Mouse (Mus musculus) left cerebral cortex, adult 8-10 months (tissue): Measurements from ENCODE around the gene Cd300ld2. TPM values are rescaled to one million over a fixed set of nuclear protein-coding genes. Genes with fewer than 3 reads are reported as not detected.
A peak's percentile ranks its signal among the peaks of the same experiment; 100 is the strongest.
"Not testable (repeated sequence)": the region's sequence is repeated elsewhere in the genome, so short reads cannot be mapped to it uniquely, and the experiment has no call there.

Experiments used
- DNase-seq, 2 experiments: peaks; one replicate each; pipeline ENCODE4 v3.0.0; 2022; ENCODE audit warnings: low spot score in 2 of 2
- total RNA-seq, 4 experiments: library from RNA; stranded (reverse); gene quantifications; 2 replicates each; pipeline ENCODE4 v1.2.4; 2022

Gene Cd300ld2
- total RNA-seq, result not detected

DNA sequence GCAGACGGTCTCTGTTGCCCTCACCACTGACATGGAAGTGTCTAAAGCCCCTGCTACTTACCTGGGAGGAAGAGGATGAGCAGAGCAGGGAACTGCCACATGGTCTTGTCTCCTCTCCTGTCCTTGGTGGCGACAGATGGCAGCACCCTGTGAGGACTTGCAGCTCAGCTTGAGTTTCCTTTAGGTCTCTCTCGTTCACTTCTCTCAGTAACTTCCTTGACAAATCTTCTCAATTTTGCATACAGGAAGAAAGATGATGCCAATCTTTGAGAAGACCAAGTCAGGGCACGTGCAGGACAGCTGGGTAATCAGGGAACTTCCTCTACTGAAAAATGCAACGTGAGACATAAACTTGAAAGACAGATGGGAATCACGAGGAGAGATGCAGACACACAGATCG lies at the start of gene Cd300ld2:
TSS of gene Cd300ld2 (minus strand) at position 101 of the 400 bp plus-strand sequence.
- DNase-seq, result not testable (repeated sequence)

DNA sequence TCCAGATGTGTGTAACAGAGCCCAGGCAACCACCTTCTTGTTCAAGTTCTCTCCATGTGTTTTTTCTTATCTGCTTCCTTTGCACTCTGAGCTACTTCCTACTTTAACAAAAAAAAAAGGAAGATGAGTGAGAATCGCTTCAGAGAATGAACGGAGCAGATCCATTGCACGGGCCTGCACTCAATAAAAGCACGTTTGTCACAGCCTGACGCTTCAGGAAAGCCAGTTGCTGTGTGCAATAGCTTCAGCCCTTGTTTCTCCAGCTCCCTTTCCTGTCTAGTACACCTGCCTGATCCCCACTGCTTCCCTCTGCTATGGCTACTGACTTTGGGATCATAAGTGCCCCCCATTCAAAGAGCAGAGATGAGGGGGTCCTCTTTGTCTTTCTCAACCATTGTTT lies 46.1 kb upstream of the Cd300ld2 start, which contains the start of gene Cd300e:
TSS of gene Cd300e (minus strand) at position 101 of the 400 bp plus-strand sequence.
- DNase-seq, result no peak

DNA sequence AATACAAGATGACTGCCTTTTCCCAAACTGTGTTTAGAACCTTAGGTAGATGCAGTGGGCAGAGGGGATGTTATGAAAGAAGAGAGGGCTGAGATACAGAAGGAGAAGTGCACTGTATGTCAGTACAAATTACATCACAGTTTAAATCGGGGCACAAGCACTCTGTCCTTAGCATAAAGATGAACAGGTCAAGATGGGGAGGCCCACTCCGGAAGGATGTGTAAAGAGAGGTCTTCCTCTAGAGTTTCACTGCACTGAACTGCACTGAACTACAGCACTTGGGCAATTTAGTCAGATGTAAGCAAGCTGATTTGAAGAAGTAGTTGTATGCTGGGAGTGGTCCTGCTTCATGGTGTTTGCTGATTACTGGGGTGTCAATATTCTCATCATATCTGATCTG lies 43.8 kb upstream of the Cd300ld2 start:
- DNase-seq, result no peak

DNA sequence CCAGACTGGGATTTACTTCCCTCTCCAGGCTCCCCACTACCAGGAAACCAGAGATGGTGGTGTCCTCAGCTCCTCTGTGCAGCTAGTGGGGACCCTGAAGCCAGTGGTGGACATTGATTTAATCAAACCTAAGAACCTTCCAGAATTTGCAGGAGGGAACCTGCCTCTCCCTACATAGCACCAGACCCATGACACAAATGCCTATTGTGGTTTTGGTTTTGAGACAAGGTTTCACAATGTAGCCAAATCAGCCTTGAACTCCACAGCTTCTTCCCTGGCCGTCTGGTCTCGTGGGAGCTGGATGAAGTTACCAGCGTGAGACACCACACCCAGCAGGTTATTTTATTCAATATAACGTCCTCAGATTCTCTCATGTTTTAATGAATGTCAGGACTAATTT lies 42.7 kb upstream of the Cd300ld2 start:
- DNase-seq, result no peak

DNA sequence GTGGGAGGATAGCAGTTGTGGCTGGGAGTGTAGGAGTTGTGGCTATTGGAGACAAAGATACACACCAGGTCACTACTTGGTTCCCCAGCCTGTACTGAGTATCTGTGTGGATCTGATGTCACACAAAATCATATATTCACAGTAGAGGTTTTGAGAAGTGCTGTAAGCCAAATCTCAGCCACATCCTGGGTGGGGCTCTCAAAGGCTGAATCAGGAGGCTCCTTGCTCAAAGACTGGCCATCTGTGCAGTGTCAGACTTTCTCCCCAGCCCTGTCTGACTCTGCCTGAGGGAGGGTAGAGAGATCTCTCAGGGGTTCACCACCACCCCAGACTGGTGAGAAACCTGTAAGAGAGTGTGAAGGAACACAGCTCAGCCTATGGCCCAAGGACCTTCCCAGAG lies 38.5 kb upstream of the Cd300ld2 start:
- DNase-seq, result no peak

DNA sequence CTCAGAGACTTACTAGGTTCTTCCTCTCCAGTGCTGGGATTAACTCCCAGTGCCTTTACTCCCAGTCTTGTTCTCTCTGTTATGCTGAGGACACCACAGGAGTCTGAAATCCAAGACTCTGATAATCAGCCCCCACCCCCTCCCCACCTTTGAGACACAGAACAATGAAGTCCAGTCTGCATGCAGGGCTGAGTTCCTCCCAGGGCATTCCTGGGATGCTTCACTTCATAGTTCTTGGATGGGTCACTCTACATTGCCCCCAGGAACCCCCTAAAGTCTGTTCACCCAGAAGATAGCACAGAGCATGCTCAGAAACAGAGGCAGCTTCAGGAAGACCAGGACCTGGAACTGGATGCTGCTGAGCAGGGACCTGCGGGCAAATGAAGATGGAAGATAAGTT lies 37.0 kb upstream of the Cd300ld2 start:
- DNase-seq, result no peak

DNA sequence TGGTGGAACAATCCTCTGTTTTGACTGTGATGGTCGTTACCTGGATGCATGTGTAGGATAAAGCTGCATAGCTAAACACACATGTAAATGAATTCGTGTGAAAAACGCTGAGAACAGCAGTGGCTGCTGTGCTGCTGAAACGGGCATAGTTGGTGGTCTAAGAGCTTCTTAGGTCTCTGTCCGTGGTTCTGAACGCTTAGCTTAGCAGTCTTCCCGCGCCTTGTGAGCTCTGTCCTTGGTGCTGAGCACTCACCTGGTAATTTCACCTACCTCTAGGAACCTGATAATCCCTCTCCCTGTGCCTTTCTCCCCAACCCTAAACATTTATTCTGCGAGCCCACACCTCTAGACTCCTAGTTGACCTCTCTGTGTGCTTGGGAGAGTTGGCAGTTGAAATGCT lies 36.2 kb upstream of the Cd300ld2 start:
- no peak for DNase-seq

DNA sequence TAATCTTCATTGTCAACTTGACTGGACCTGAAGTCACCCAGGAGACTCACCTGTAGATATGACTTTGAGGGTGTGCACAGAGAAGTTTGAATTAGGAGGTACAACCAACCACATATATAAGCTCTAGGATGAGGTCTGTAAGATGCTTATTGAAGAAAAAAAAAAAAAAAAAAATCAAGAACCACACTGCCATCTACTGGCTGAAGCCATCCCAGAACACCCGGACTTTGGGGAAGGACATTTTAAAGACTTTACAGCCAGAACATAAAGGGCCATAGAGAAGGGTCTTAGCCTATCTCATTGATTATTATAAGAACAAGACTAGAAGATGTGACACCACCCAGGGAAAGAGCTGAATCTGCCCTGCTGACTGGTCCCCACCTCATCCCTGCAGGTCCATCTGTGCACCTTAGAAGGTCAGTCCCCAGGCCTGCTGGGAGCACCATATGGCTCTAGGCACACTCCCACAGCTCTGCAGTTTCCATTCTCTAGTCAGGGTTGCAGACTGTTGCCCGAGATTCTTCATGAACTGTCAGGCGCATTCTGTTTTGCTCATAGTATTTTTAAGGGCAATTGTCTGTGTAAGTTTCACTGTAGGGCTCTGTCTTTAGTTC lies 33.4 kb upstream of the Cd300ld2 start:
- no peak for DNase-seq

DNA sequence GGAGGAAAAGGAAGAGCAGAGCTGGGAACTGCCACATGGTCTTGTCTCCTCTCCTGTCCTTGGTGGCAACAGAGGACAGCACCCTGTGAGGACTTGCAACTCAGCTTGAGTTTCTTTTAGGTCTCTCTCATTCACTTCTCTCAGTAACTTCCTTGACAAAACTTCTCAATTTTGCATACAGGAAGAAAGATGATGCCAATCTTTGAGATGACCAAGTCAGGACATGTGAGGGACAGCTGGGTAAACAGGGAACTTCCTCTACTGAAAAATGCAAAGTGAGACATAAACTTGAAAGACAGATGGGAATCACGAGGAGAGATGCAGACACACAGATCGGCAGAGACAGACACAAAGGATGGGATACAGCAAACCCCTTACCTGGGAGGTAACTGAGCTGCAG lies 32.3 kb upstream of the Cd300ld2 start, which contains the start of gene Cd300ld3:
TSS of gene Cd300ld3 (minus strand) at position 151 of the 400 bp plus-strand sequence.
- no peak for DNase-seq

DNA sequence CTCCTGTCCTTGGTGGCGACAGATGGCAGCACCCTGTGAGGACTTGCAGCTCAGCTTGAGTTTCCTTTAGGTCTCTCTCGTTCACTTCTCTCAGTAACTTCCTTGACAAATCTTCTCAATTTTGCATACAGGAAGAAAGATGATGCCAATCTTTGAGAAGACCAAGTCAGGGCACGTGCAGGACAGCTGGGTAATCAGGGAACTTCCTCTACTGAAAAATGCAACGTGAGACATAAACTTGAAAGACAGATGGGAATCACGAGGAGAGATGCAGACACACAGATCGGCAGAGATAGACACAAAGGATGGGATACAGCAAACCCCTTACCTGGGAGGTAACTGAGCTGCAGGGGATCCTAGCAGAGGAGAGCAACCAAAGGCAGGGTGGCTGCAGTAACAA lies 21.7 kb upstream of the Cd300ld2 start, which contains the start of gene Cd300ld5:
TSS of gene Cd300ld5 (minus strand) at position 101 of the 400 bp plus-strand sequence.
- DNase-seq, result not testable (repeated sequence)

DNA sequence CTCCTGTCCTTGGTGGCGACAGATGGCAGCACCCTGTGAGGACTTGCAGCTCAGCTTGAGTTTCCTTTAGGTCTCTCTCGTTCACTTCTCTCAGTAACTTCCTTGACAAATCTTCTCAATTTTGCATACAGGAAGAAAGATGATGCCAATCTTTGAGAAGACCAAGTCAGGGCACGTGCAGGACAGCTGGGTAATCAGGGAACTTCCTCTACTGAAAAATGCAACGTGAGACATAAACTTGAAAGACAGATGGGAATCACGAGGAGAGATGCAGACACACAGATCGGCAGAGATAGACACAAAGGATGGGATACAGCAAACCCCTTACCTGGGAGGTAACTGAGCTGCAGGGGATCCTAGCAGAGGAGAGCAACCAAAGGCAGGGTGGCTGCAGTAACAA lies 10.9 kb upstream of the Cd300ld2 start, which contains the start of gene Cd300ld4:
TSS of gene Cd300ld4 (minus strand) at position 101 of the 400 bp plus-strand sequence.
- not testable (repeated sequence) for DNase-seq

DNA sequence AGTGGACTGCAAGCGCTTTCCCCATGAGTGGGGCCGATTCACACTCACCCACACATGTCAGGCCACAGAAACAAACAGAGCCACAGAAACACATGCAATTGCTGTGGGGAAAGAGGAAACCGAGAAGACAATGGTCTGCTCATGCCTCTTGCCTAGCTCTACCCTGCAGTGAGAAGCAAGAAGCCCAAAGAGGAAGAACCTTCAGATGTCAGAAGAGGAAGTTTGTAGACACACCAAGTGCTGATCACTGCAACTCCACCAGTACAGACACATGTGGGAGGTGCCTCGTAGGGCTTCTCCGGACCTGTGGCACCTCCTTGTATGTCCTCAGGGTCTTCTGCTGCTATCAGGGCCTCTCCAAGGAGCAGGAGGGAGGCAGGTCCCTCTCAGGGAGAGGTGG lies 11.9 kb downstream of the Cd300ld2 start:
- DNase-seq, result no peak

DNA sequence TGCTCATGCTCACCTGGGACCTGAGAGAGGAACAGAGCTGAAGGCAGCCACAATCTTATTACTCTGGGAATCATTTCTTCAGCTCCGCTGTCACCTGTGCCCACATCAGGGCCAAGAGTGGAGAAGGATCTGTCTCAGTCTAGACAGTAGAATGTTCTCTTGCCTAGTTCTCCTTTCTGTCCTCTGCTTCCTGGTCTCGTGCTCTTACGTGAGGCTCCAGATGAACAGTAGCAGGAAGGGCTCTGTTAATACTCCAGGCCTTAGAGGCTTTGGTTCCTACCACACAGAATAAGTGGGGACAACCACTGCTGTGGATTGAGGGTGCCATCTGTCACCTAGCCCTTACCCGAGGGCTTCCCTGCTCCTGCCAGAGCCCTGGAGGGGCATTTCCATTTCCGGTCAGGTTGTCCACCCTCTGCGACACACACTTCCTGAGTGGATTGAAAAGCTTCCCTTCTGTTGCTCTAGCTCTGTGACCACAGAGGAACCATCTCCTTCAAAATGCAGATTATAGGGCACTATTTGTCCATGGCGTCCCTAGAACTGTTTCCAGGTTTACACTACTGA lies 14.4 kb downstream of the Cd300ld2 start, which contains the start of gene Cd300c2:
TSS of gene Cd300c2 (minus strand) at position 407 of the 567 bp plus-strand sequence.
- no peak for DNase-seq

DNA sequence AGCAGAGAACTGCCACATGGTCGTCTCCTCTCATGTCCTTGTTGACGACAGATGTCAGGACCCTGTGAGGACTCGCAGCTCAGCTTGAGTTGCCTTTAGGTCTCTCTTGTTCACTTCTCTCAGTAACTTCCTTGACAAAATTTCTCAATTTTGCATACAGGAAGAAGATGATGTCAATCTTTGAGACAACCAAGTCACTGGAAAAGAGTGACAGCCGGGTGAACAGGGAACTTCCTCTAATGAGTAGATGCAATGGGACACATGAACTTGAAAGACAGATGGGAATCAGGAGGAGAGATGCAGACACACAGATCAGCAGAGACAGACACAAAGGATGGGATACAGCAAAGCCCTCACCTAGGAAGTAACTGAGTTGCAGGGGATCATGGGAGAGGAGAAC lies 26.2 kb downstream of the Cd300ld2 start, which contains the start of gene Cd300ld:
TSS of gene Cd300ld (minus strand) at position 130 of the 400 bp plus-strand sequence.
- no peak for DNase-seq

DNA sequence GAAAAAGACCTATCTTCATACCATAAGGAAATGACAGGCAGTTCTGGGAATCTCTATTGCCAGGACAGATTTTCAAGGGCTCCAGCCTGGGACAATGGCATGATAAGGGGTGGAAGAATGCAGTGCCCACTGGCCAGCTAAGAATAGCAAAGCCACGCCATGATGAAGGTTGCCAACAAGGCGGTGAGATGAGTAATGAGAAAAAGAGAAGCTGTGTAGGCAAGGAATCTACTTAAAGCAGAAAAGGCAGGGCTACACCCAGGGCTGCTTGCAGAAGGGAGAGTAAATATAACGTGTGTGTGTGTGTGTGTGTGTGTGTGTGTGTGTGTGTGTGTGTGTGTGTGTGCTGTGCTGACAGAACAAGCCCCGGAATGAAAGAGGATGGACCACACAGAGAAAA lies 34.1 kb downstream of the Cd300ld2 start:
- DNase-seq, result peak in 1 of 2 experiments; percentile 19

DNA sequence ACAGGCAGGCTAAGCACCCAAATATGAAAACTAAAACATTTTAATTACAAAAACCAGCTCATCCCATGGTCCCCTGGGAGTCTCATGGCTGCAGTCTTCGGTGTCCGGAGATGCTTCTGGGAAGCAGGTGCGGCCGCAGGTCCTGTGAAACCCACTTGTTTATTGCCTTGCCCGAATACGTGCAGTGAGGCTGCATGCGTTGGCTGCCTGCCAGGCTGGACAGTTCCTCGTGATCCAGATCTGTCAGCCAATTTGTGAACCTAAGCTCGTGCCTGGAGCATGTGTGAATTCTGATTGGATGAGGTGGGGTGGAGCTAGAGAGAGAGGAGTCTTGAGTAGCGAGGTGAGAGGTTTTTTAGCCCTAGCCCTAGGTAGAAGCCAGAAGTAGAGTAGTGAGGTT lies 43.3 kb downstream of the Cd300ld2 start:
- no peak for DNase-seq

DNA sequence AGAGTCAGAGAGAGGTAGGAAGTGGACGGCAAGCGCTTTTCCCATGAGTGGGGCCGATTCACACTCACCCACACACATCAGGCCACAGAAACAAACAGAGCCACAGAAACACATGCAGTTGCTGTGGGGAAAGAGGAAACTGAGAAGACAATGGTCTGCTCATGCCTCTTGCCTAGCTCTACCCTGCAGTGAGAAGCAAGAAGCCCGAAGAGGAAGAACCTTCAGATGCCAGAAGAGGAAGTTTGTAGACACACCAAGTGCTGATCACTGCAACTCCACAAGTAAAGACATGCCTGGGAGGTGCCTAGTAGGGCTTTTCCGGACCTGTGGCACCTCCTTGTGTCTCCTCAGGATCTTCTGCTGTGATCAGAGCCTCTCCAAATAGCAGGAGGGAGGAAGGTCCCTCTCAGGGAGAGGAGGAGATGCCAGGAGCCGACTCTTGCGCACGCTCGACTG lies 47.2 kb downstream of the Cd300ld2 start, which contains the start of gene Cd300c:
TSS of gene Cd300c (minus strand) at position 406 of the 456 bp plus-strand sequence.
- DNase-seq, result no peak

DNA sequence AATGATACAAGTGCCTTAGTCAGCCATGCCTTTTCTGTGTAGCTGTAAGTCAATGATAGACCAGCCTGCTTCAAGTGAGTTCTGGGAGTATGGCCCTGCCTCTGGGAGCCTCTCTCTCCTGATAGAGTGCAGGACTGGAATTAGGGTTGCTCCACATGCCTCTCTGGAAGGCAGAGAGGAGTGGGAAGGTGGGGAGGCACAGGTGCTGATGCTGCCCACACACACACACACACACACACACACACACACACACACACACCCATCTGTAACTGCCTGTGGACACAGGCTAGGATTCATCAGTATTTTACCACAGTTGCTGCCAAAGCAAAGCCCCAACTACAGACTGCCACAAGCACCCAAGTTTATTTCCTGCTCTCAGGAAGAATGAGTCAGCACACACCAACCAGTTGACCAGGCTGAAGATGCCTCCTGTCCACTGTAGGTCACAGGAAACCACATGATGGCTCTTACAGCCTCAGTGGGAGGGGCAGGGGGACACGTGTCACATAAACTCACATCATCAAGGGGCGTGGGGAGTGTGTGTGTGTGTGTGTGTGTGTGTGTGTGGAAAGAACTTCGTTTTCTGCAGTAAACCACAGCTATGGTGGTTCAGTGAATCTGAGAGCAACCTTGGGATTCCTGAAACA lies 50.7 kb downstream of the Cd300ld2 start:
- DNase-seq, result no peak

DNA sequence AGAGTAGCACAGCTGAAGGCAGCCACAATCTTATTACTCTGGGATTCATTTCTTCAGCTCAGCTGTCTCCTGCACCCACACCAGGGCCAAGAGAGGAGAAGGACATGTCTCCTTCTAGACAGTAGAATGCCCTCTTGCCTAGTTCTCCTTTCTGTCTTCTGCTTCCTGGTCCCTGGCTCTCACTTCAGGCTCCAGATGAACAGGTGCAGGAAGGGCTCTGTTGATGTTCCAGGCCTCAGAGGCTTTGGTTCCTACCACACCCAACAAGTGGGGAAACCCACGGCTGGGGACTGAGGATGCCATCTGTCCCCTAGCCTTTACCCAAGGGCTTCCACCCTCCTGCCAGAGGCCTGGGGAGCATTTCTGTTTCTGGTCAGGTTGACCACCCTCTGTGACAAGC lies 55.6 kb downstream of the Cd300ld2 start:
- no peak for DNase-seq
